Mouse (Mus musculus): ENCODE measurements around the gene Krt35.

Krt35 gene

DNA sequence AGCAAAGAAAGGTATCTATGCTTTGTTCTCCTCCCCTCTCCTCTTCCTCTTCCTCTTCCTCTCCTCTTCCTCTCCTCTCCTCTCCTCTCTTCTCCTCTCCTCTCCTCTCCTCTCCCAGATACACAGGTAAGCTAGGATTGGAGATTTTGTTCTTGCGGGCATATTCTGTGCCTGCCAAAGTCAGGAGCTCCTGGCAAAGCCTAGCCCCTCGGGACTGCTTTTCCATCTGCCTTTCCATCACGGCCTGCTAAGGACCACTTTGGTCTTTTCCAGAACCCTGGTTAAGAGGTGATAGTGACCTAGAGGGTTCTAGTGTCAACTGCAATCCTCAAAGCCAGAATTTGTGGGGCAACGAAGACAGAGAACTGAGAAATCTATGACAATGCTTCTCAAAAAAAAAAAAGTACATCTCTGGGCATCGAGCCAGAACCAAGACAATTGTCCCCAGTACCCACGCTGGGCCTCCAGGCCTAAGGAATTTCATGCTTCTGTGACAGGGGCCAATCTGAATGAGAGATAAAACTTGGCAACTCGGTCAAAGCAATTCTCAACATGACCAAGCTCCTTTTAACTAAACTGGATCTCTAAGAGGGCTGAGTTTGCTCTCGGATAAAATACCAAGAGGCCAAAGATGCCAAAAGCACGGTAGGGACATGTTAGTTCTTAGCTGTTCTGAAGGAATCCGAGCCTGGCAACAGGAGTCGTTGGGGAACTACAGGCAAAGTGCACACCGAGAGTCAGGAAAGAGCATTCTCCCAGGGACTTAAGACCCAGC is 29.6 kb downstream of the Krt35 start:
- DNase-seq (ENCODE audit: extremely low spot score, low read depth, low spot score) = no peak

DNA sequence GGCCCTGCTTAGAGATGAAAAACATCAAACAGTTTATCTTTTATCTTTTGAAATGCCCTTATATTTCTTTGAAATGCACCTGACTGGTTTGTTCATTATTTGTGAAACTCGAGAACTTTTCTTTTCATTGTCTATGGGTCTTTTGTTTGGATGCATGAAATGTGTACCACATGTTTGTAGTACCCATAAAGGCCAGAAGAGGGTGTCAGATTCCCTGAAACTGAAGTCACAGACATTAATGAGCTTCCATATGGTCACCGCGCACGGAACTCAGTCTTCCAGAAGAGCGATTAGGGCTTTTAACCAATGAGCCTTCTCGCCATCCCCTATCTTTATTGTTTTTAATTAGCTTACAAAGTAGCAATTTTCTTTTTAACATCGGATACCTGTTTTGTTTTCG is 37.2 kb downstream of the Krt35 start:
- DNase-seq (ENCODE audit: extremely low spot score, low read depth, low spot score) = no peak

DNA sequence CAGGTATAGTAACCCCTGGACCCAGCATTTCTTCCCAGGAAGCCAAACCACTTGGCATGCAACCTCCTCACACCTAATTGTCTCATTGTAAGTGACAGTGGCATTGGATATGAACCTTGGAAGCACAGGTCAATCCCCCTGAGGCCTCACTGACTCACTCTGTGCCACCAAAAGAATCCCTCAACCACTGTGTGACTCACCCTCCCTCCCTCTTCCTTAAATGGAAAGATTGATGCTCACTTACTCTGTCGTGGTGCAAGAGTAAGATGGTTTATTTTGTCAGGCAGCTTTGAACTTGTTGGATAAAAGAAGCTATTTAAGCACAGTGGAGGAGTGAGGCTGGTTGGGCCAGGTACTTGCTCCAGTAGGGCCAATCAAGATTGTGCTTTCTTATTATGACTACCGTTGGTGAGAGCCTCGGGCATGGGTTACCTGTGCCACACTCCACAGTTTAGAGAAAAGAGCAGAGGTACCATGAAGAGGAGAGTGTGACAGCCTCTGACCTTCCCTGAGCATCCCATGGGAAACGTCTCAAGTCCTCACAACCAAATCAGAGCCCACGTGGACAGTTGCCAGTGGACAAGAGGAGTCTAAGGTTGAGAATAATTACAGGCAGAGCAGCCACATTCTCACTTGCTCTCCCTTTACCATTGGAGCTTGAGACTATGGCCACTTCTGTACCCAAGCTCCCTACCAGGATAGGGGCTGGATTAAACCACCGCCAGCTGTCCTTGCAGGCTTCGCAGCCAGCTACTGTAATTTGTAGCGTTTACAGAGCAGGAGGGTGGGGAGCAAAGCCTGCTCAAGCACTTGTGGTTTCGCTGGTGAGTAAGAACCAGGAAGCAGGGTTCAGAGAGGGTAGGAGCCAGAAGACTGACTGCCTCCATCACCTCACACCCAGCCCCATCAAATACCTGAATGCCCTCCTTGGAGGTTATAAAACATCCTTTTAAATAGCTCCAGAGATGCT is 40.1 kb downstream of the Krt35 start:
- no peak for DNase-seq (ENCODE audit: extremely low spot score, low read depth, low spot score)

DNA sequence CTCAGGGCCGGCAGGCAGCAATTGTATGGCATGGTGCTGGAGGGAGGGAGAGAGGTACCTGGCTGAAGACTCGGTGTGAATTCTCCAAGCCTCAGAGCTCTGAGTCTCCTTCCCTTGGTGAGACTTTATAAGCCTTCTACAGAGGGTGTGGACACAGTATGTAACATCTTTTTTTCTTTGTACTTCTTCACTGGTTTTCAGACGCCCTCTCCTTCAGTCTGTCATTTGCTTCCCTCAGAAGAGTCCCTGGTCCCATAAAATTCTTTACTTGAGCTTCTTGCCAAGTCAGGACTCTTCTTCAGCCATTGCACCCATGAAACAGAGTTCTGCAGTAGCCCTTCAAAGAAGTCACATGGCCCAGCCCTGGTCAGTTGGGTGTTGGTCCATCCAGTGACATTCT is 45.6 kb downstream of the Krt35 start, which contains the start of gene Krt31:
Gene Krt31 (minus strand): TSS at position 101 of the 400 bp plus-strand sequence.
- no peak for DNase-seq (ENCODE audit: extremely low spot score, low read depth, low spot score)

DNA sequence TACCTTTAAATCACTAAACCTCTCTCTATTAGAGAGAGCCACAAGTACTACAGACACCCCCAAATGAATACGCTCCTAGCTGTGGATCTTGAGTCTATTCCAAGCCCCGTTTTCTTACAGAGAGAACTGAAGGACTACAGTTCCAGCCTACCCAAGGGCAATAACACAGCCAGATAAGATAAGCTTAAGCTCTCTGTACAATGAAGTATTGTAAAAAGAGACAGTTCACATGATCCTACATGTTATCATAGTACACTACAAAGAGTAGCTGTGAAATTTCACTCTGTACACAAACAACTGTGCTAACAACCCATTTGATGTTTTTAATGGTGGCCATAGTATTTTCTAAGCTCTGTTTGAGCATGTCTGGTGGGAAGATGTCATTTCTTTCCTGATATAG is 48.8 kb downstream of the Krt35 start:
- DNase-seq (ENCODE audit: extremely low spot score, low read depth, low spot score) = no peak

DNA sequence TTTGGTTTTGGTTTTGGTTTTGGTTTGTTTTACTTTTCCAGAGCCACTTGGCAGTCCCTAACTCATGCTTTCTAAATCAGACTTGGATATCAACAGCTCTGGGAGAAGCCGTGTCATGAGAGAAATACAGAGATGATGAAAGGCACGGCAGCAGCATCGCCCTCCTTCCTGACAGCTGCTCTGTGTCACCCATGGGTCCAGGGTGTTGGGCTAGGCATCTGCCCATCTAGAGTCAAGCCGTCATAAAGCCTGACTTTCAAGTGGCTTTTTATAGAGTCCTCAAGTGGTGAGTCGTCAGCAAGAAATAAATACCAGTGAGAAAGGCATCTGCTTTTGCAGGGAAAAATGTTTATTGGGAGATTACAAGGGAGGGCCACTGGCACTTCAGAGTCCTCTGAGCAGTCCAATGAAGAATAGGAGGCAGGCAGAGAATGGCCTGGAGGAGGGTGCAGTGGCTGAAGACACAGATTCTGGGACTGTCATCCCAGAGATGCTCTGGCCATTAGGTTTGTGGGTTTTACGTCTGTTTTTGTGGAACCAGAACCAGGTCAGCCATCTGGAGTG is 49.7 kb downstream of the Krt35 start:
- DNase-seq (ENCODE audit: extremely low spot score, low read depth, low spot score) = no peak

All from hindlimb bud, embryonic 11.5 days (tissue).